Mouse (Mus musculus) c-Kit-positive CD71-negative TER-119-negative erythroid progenitor cells, embryonic 14.5 days (primary cell): ENCODE results near the gene Tmem40.

Experiments
- DNase-seq: peaks from one replicate; pipeline ENCODE4 v3.0.0-alpha.2; 2013; ENCODE audit warnings: low read depth

Gene Tmem40

DNA sequence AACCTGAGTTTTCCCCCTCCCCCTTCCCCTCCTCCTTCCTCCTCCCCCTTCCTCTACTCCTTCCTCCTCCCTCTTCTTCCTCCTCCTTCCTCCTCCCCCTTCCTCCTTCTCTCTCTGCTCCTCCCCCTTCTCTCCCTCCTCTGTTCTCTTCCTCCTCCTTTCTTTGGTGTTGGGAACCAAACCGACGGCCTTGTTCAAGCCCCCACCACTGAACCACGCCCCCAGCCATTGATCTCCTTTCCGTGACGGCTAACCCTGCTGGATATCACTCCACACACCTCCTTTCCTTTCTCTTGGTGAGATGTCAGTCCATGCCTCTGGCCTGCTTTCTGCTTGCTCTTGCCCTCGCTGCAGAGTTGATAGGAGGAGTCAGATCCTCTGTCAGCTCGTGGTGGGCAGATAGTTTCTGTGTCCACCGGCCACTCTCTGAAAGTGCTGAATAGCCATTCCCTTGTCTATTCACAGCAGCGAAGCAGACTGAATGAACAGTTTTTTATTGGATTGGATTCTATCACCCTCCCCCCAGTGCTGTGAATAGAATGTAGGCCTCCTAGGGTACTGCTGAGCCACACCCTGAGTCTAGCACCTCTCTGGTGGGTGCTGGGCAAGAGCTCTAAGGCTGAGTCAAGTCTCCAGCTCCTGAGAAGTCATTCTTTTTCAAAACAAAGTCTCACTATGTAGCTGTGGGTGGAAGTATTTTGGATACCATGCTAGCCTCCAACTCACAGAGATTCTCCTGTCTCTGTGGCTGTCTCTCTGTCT lies at the start of gene Tmem40:
Gene Tmem40, minus strand, starts transcription at position 416 of the 762 bp plus-strand sequence.
- no peak for DNase-seq

- DNase-seq = no peak
Measured at GRCm38 (mm10) chr6:115811606-115812005, 49.4 kb upstream of the Tmem40 start.

DNA sequence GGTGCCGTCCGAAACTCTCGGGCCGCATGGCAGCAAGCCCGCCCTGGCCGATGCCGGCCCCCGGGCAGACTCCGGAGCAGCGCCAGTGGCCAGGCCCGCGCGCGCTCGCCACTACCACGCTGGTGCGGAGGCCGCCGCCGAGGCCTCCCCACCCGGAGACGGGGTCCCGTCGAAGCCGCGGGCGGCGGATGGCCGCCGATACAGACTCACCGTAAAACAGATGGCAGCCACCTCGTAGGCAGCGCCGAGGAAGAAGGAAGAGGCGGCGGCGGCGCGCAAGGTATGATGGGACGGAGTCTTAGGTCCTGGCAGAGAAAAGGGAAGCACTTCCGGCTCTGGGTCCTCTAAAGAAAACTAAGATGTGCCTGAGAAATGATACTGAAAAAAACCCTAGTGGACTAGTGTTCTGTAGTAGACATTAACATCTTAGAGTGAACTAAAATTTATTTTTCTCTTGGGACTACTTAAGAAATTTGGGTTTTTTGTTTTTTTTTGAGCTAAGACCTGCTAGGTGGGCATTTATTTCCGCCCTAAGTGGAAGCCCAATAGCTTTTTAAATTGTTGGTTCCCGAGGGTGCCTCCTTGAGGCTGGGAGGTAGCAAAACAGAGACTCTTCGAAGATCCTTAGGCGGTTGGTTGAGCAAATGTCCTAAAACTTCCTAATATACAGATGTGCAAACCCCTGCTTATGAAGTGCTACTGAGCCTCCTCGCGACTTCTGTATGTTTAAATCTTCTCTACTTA lies 46.5 kb upstream of the Tmem40 start, which contains the start of gene Rpl32:
Gene Rpl32, minus strand, starts transcription at position 260 of the 744 bp plus-strand sequence.
- DNase-seq = peak; percentile 88

DNA sequence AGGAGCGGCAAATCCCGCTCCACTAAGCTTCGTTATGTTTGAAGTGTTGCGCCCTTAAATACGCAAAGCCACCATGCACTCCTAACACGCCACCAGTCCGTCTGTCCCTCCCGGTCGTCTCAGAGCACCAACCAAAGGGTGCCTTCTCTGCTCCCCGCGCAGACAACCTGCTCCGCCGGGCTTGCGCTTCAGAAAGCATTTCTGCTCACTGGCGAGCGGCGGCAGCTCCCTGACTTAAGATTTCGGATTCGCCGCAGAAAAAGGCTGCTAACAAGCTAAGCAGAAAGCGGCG lies 45.9 kb upstream of the Tmem40 start:
- no peak for DNase-seq

- no peak for DNase-seq
Measured at GRCm38 (mm10) chr6:115807464-115808195, 45.4 kb upstream of the Tmem40 start.

DNA sequence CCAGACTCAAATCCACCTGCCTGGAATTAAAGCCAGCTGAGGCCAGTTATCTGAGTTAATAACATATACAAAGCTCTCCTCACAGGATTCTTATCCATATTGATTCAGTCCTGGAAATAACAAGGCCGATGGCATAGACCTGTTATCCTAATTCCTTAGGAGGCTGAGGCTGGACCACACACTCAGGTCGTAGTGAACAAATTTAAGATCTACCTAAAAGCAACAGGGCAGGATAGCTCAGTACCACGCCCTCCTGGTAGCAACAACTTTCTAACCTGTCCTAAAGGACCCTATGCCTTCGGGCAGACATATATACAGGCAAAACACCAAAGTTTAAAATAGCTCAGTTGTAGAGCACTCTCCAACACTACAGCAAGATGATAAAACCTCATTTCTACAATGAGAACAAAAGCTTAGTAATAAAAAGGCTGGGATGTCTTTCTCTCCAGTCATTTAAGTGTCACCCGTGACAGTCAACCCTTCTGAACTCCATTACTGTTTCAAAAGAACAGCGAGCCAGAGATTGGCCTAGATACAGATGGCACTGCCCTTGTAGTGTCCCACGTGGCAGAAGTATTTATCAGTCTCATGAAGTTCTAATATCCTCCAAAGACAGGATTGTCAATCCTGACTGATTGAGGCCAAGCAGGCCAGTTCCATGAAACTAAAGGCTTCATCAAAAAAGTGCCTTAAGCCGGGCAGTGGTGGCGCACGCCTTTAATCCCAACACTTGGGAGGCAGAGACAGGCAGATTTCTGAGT lies 42.4 kb upstream of the Tmem40 start:
- no peak for DNase-seq

GRCm38 (mm10) chr6:115803541-115804382 lies 41.6 kb upstream of the Tmem40 start:
- peak; percentile 71 for DNase-seq

DNA sequence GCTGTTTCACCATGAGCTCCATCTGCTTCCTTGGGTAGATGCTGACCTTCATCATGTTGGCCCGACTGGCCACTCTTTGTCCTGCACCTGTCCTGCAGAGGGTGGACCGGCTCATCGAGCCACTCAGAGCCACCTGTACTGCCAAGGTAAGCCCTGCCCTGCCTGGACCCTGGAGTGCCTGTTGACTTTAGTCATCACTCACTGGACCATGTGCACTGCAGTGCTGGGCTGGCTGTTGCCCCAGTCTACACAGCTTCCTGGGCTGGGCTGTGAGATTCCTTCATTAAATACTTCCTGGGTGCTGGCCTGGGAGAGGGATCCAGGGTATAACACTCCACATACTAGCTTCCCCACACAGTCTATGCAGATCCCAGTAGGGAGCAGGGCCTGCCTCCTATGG lies 39.6 kb upstream of the Tmem40 start:
- no peak for DNase-seq

DNA sequence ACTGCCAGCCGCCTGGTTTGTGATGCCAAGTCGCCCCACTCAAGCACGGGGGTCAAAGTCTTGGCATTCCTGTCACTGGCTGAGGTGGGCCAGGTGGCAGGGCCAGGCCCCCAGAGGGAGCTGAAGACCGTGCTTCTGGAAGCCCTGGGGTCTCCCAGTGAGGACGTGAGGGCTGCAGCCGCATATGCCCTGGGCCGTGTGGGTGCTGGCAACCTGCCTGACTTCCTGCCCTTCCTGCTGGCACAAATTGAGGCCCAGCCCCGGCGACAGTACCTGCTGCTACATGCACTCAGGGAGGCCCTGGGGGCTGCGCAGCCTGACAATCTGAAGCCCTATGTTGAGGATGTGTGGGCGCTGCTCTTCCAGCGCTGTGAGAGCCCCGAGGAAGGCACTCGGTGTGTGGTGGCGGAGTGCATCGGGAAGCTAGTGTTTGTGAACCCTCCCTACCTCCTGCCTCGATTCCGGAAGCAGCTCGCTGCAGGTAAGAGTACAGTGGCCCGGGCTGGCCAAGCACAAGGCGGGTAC lies 30.5 kb upstream of the Tmem40 start:
- DNase-seq = no peak

DNA sequence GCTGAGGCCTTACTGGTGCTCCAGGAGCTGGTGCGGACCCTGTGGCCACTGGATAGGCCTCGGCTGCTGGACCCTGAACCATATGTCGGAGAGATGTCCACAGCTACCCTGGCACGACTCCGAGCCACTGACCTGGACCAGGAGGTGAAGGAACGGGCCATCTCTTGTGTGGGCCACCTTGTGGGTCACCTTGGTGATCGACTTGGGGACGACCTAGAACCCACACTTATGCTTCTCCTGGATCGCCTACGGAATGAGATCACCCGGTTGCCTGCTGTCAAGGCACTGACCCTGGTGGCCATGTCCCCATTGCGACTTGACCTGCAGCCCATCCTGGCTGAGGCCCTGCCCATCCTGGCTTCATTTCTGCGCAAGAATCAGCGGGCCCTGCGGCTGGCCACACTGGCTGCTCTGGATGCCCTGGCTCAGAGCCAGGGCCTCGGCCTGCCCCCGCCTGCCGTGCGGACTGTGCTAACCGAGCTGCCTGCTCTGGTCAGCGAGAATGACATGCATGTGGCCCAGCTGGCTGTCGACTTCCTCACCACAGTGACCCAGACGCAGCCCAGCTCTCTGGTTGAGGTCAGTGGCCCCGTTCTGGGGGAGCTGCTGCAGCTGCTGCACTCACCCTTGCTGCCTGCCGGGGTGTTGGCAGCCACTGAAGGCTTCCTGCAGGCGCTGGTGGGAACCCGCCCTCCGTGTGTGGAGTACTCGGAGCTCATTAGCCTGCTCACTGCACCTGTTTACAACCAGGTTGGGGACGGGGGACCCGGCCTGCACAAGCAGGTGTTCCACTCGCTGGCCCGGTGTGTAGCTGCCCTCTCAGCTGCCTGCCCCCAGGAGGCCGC lies 29.9 kb upstream of the Tmem40 start:
- no peak for DNase-seq

GRCm38 (mm10) chr6:115791016-115791415 lies 28.8 kb upstream of the Tmem40 start:
- no peak for DNase-seq

DNA sequence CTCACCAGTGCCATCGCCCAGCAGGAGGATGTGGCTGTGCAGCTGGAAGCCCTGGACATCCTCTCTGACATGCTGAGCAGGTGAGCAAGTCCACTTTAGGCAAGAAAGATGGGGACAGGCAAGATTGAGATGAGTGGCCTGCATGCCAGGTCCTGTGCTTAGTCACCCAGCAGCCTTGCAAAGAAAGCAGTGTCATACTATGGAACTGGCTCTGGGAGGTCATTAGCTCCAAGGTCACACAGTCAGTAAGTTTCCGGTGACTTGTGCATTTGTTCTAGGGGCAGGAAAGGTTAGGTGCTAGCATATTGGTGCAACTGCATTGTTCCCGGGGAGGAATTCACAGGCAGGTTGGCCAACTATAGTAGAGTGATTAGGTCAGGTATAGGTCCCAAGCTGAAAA lies 20.6 kb upstream of the Tmem40 start:
- DNase-seq = no peak

GRCm38 (mm10) chr6:115776363-115776762 lies 14.2 kb upstream of the Tmem40 start:
- DNase-seq = no peak

GRCm38 (mm10) chr6:115775838-115776237 lies 13.6 kb upstream of the Tmem40 start:
- DNase-seq = no peak

GRCm38 (mm10) chr6:115774501-115774921 lies 12.3 kb upstream of the Tmem40 start, which contains the start of gene Cand2:
TSS of gene Cand2 (plus strand) at chr6:115774538.
- no peak for DNase-seq

DNA sequence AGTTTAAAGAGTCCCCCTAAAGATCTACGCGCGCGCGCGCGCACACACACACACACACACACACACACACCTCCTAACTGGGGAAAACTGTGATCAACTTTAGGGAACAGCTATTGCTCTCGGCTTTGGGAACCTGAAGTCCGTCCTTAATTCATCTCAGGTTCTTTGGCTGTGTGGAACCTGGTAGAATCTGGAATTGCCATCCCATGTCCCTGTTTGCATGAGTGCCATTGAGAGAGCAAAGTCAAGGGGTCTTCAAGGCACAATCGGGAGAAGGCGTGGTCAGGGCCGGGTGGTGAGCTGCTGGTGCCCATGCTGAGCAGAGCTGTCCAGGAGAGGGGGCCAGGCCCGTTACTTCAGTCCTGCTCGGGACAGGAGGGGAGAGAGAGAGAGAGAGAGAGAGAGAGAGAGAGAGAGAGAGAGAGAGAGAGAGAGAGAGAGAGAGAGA lies 11.8 kb upstream of the Tmem40 start:
- DNase-seq = no peak

DNA sequence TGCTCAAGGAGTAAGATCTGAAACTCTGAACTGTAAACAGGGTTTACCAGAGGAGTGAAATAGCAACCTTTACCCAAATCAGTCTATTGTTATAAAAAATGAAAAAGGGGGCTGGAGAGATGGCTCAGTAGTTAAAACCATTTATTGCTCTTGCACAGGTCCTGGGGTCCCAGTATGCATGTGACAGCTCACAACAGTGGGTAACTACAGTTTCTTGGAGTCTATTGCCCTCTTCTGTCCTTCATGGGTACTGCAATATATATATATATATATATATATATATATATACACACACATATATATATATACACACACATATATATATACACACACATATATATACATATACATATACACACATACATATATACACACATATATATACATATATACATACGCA lies 10.4 kb upstream of the Tmem40 start:
- DNase-seq = no peak

- no peak for DNase-seq
Measured at GRCm38 (mm10) chr6:115772201-115772600, 10.0 kb upstream of the Tmem40 start.

GRCm38 (mm10) chr6:115770852-115771251 lies 8.6 kb upstream of the Tmem40 start:
- DNase-seq = no peak
